Mouse (Mus musculus) midbrain, embryonic 16.5 days (tissue): ENCODE results near the gene Szt2. TPM values are rescaled to one million over a fixed set of nuclear protein-coding genes. Genes with fewer than 3 reads are reported as not detected.

Experiments used
- ATAC-seq: fragments of 200-750 bp; cut with Nextera tagmentation; 2 replicates; pipeline ENCODE4 v1.8.0; 2017; ENCODE audit warnings: moderate TSS enrichment
- H3K27ac ChIP-seq: fragments of 300-500 bp; sonication (generic); 2 replicates; pipeline ENCODE4 v1.5.1; 2014; ENCODE audit warnings: mild to moderate bottlenecking, low read length, mixed read lengths
- H3K27me3 ChIP-seq: fragments of 300-500 bp; sonication (generic); 2 replicates; pipeline ENCODE4 v1.6.1; 2014; ENCODE audit warnings: low read depth, low read length, mixed read lengths; ENCODE audit not compliant: control insufficient read depth, insufficient read depth
- H3K36me3 ChIP-seq: fragments of 300-500 bp; sonication (generic); 2 replicates; pipeline ENCODE4 v1.6.1; 2014; ENCODE audit warnings: mild to moderate bottlenecking, low read length, moderate library complexity, mixed read lengths; ENCODE audit not compliant: control insufficient read depth, insufficient read depth
- H3K4me1 ChIP-seq: fragments of 300-500 bp; sonication (generic); 2 replicates; pipeline ENCODE4 v1.6.1; 2014; ENCODE audit warnings: mild to moderate bottlenecking, low read length, mixed read lengths; ENCODE audit not compliant: control insufficient read depth, insufficient read depth
- H3K4me2 ChIP-seq: fragments of 300-500 bp; sonication (generic); 2 replicates; pipeline ENCODE4 v1.6.1; 2014; ENCODE audit warnings: mild to moderate bottlenecking, low read length, mixed read lengths
- H3K4me3 ChIP-seq: fragments of 300-500 bp; sonication (generic); 2 replicates; pipeline ENCODE4 v1.5.1; 2014; ENCODE audit warnings: low read depth, mild to moderate bottlenecking, low read length, moderate library complexity, mixed read lengths
- H3K9ac ChIP-seq: fragments of 300-500 bp; sonication (generic); 2 replicates; pipeline ENCODE4 v1.6.1; 2014; ENCODE audit warnings: low read depth, low read length, mixed read lengths
- H3K9me3 ChIP-seq: fragments of 300-500 bp; sonication (generic); replicated peaks from 2 replicates; pipeline ENCODE4 v1.6.1; 2014; ENCODE audit warnings: mild to moderate bottlenecking, low read length, mixed read lengths; ENCODE audit not compliant: control insufficient read depth, poor library complexity, severe bottlenecking
- WGBS: fragments of 180-500 bp; shearing (Covaris S2); extraction: QIAGEN DNeasy Blood & Tissue Kit; methylation state at CpG from one replicate; pipeline ENCODE4 v1.1.7; 2014; 5-methylcytosine and 5-hydroxymethylcytosine counted together
- polyA plus RNA-seq: library from polyadenylated mRNA; unstranded; fragments of >200 nt; fragmentation: Nextera tagmentation; extraction: Ambion mirVana; gene quantifications from 2 replicates; pipeline ENCODE4 v1.2.1, GENCODE M21; 2015

Szt2 gene
- polyA plus RNA-seq, result 8.7 and 10.3 TPM in 2 replicates

DNA sequence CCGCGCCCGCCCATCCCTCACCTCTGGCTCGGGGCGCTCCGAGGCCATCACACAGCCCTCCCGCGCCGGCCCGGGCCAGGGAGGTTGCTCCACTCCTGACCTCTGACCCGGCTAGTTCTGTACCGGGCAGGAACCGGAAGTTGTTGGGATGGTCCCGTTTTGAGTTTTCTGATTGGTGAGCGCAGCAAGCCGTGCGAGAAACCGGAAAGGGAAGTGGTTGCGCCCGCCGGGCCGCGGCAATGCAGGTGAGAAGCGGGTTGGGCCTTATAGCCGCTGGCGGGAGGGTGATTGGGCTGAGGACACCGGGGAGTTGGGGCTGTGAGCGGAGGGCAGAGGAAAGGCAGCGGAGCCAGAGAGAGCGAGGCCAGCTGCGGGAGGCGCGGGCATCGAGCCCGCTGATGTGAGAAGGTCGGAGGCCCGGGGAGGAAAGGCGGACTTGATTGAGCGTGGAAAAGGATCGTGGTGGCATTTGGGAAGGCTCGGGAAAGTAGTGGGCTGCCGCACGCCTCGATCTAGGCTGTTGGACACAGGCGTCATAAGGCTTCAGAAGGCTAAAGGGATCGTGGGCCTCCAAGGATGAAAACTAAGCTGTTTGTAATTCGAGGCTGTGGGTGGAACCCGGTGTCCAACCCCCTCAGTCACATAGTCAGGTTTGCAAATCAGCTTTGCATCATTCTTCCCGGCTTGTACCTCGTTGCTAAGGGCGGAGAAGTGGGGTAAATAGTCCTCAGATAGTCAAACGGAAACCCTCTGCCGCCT is at the start of gene Szt2, which contains the start of gene Med8:
TSS of gene Szt2 (minus strand) at position 132 of the 759 bp plus-strand sequence.
TSS of gene Med8 (plus strand) at position 196 of the 759 bp plus-strand sequence.
- Histone ChIP-seq H3K36me3 (peaks cover 17% of the 10 kb centered on the region), H3K4me2 (peak within 1 kb of the TSS; percentile 86), H3K4me3 (peak within 1 kb of the TSS; percentile 96), H3K9me3 (no peaks in the 10 kb centered on the region), H3K4me1 (peaks cover 18% of the 10 kb centered on the region), H3K27me3 (no peaks in the 10 kb centered on the region), H3K27ac (peak within 1 kb of the TSS; percentile 70), H3K9ac (peak within 1 kb of the TSS; percentile 88)
- ATAC-seq, result peak; percentile 95
- WGBS, result under 1% methylated on average over 45 of the region's 53 CpGs

DNA sequence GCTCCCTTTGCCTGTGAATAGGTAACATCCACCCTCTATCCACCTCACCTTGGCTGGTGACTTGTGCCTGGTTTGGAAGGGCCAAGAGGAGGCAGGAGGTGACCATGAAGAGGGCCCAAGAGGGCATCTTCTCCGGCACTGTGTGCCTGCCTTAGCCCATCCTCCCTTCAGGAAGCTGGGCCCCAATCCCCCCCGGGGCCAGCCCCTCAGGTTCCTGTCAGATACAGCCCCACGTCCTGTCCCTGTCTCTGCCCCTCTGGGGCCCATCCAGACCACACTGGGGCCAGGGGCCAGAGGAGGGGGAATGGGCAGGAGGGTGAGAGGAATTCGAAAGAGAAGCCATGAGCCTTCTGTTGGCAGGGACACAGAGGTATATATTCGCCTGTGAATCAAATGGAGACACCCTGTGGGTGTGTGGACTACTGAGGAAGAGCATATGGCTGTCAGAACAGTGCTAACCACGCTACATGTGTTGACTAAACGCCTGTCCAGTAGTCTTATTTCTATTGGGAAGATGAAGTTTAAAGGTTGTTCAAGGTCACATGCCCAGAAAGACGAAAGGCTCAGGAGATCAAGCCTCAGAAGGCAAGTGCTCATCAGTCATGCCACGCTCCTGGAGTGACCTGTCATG is 48.4 kb upstream of the Szt2 start, which contains the start of gene Mpl:
TSS of gene Mpl (minus strand) at position 169 of the 631 bp plus-strand sequence.
- no peak within 1 kb of the TSS for H3K27ac ChIP-seq
- no peak within 1 kb of the TSS for H3K4me3 ChIP-seq
- no peak for ATAC-seq
- no peaks in the 10 kb centered on the region for H3K9me3 ChIP-seq
- no peaks in the 10 kb centered on the region for H3K36me3 ChIP-seq
- 74% methylated on average over 9 of the region's 9 CpGs for WGBS
- no peaks in the 10 kb centered on the region for H3K27me3 ChIP-seq
- H3K9ac ChIP-seq, result no peak within 1 kb of the TSS
- H3K4me1 ChIP-seq, result no peaks in the 10 kb centered on the region
- no peak within 1 kb of the TSS for H3K4me2 ChIP-seq

DNA sequence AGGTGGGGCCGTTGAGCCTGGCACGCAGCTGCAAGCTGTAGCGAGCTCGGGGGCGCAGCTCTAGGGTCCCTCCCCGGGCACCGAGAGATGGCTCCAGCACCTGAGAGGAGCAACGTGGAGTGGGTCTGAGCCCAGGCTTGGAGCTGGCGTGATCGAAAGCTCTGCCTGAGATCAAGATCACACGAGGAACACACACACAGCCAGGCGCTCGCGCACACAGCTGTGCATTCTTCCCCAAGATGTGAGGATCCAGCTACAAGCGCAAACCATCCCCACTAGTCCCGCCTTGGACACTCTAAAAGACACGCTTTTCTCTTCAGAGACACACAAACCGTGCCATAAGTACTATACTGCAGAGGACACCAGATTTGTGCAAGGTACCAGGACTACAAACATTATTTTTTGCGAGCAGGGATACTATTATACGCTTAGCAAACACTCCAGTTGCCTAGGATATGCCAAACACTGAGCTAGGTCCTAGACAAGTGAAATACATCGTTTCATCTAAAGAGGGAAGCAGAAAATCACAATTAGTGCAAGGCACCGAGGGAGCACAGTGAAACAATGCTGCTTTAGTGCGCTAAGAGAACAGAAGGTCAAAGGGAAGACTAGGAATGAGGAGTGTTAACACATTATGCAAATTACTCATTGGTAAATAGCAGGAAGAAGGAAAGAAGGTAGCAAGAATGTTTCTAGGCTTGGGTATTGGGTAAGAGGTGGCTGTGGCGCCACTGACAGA is 37.5 kb upstream of the Szt2 start:
- Histone ChIP-seq H3K9me3 (no peaks in the 10 kb centered on the region), H3K4me3 (peak overlapping the region; percentile 42), H3K4me2 (peak overlapping the region; percentile 81), H3K4me1 (peaks cover 11% of the 10 kb centered on the region; the same call in 1 of the 2 replicates), H3K27ac (no peak overlapping the region), H3K36me3 (no peaks in the 10 kb centered on the region), H3K9ac (peak overlapping the region; percentile 68), H3K27me3 (no peaks in the 10 kb centered on the region)
- no peak; the same call in none of the 2 replicates for ATAC-seq
- WGBS, result 19% methylated on average over 24 of the region's 24 CpGs

DNA sequence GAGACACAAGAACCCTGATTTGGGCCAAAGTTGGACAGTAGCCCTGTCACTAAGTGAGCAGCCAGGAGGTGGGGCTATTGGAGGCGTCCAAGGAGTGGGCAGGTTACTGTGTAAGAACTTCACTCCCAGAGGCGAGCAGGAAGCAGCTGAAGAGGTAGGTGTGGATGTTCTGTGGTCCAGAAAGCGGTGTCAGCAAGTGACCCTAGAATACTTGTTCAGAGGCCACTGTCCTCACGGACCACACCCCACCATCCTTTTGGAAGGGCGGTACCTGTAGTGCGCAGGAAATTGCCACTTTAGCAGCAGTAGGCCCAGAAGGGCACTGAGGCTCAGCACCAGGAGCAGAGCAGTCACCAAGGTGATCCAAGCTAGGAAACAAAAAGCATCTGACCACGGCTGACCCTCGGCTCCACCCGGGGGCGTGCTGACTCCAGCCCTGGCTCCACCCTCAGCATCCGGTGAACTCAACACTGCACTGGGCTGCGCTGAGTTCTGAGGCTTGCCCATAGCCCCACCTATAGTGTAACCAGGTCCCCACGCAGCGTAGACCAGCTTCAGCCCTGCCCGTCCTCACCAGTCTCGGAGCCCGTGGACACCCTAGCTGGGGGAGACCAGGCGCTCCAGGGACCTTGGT is 36.8 kb upstream of the Szt2 start:
- no peaks in the 10 kb centered on the region for H3K36me3 ChIP-seq
- H3K4me3 ChIP-seq, result peak overlapping the region; percentile 42
- H3K27ac ChIP-seq, result no peak overlapping the region
- H3K9ac ChIP-seq, result peak overlapping the region; percentile 68
- peak; percentile 83 for ATAC-seq
- WGBS, result 14% methylated on average over 18 of the region's 18 CpGs
- peak overlapping the region; percentile 81 for H3K4me2 ChIP-seq
- H3K4me1 ChIP-seq, result peaks cover 11% of the 10 kb centered on the region; the same call in 1 of the 2 replicates
- no peaks in the 10 kb centered on the region for H3K9me3 ChIP-seq
- H3K27me3 ChIP-seq, result no peaks in the 10 kb centered on the region

DNA sequence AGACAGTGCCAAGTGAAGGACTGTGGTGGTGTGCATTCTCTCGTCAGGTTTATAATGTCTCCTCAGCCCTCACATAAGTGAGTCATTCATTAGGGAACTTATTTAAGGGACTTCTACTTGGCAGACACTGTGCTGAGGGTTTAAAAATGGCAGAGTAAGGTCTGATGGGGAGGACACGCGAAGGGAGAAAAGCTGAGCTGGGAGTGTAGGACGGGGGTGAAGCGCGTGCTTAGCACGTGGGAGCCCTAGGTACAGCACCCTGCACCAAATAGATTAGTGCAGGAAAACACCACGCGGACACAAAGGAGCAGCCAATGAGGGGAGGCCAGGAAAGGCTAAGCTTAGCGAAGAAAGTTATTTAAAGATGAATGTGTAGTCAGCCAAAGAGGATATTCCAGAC is 36.0 kb upstream of the Szt2 start:
- no peak for ATAC-seq
- WGBS, result 84% methylated on average over 10 of the region's 10 CpGs

DNA sequence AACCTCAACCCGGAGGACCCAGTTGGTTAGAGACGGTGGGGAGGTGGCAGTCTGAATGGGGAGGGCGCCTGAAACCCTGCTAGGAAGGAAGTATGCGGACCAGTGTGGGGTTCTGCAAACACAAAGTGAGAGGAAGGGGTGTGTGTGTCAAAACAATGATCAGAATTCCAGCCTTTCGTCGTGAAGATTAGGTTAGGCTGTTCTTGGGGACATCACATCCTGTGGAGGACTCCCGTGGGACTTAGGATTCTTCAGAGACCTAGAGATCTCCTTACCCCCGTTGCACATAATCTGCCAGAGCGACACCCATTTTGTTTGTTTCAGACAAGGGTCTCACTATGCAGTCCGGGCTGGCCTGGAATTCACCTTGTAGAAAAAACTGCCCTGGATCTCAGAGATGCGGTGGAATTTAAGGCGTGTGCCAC is 28.8 kb upstream of the Szt2 start:
- H3K27me3 ChIP-seq, result no peaks in the 10 kb centered on the region
- peak overlapping the region; percentile 98 for H3K4me2 ChIP-seq
- H3K27ac ChIP-seq, result peak overlapping the region; percentile 81
- 9% methylated on average over 12 of the region's 12 CpGs for WGBS
- peaks cover 7% of the 10 kb centered on the region; the same call in 1 of the 2 replicates for H3K4me1 ChIP-seq
- peak overlapping the region; percentile 52 for H3K4me3 ChIP-seq
- H3K36me3 ChIP-seq, result no peaks in the 10 kb centered on the region
- ATAC-seq, result peak; percentile 18
- peak overlapping the region; percentile 70 for H3K9ac ChIP-seq
- H3K9me3 ChIP-seq, result no peaks in the 10 kb centered on the region

More for the DNA sequence above, 36.0 kb upstream of the Szt2 start:
- no peaks in the 10 kb centered on the region for H3K27me3 ChIP-seq
- no peaks in the 10 kb centered on the region for H3K9me3 ChIP-seq
- no peak overlapping the region for H3K4me2 ChIP-seq
- no peak overlapping the region for H3K9ac ChIP-seq
- no peaks in the 10 kb centered on the region for H3K36me3 ChIP-seq
- no peak overlapping the region for H3K4me3 ChIP-seq
- H3K27ac ChIP-seq, result no peak overlapping the region
- H3K4me1 ChIP-seq, result peaks cover 11% of the 10 kb centered on the region; the same call in 1 of the 2 replicates

DNA sequence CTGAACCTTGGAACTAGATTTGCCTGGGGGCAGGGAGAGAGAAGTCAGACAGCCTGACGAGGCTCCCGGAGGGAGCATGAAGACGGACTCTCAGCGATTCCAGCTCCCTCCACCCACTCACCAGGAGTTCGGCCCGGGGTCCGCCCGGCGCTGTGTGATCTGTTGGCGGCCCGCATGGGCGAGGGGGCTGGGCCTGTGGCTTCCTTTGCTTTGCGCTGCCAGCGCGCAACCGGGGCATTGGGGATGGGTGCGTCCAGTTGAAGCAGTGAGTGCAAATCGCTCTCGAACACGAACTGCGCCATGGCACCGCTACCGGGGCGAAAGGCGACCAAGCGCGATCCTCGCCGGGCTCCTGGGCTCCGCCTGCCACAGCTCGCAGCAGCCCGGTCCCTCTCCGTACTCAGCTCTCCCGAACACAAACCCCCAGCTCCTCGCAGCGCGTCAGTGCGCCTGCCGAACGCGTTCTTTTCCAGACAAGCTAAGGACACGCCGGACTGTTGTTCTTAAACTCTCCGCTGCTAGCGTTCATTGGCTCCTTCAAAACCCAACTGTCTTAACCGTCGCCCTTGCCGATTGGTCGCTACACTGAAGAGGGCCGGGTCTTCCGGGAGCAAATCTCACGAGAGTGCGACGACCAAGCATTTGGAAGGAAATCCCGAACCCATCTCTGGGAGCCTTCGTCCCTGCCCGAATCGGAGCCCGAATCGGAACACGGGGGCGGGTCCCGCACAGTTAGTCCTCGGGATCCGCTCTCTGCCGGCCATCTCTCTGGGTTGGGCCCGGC is 27.9 kb upstream of the Szt2 start, which contains the start of gene Cdc20:
TSS of gene Cdc20 (minus strand) at position 533 of the 784 bp plus-strand sequence.
- peak within 1 kb of the TSS; percentile 52 for H3K4me3 ChIP-seq
- WGBS, result 1% methylated on average over 67 of the region's 67 CpGs
- H3K4me1 ChIP-seq, result peaks cover 7% of the 10 kb centered on the region; the same call in 1 of the 2 replicates
- peak within 1 kb of the TSS; percentile 70 for H3K9ac ChIP-seq
- H3K27ac ChIP-seq, result peak within 1 kb of the TSS; percentile 81
- H3K9me3 ChIP-seq, result no peaks in the 10 kb centered on the region
- H3K27me3 ChIP-seq, result no peaks in the 10 kb centered on the region
- H3K4me2 ChIP-seq, result peak within 1 kb of the TSS; percentile 98
- ATAC-seq, result peak; percentile 96
- H3K36me3 ChIP-seq, result peaks cover 6% of the 10 kb centered on the region; the same call in 1 of the 2 replicates

DNA sequence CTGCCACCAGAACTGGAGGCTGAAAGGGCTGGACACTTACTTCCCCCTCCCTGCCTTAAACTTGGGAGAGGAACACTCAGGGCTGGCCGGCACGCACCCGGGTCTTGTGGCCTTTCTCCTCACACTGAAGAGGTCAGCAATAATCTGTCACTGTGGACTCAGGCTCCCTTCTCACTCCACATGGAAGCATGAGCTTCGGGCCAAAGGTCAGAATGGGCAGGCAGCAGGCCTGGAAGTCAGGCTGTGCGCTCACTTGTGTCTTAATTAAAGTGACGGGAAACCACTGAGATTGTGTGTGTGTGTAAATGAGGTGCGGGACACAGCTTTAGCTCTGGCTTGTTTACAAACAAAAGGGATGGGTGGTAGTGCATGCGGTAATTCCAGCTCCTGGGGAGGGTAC is 23.3 kb upstream of the Szt2 start:
- ATAC-seq, result no peak
- no peak overlapping the region for H3K4me3 ChIP-seq
- no peaks in the 10 kb centered on the region for H3K27me3 ChIP-seq
- H3K4me1 ChIP-seq, result peaks cover 7% of the 10 kb centered on the region
- 71% methylated on average over 8 of the region's 8 CpGs for WGBS
- no peak overlapping the region for H3K27ac ChIP-seq
- H3K36me3 ChIP-seq, result peaks cover 8% of the 10 kb centered on the region; the same call in 1 of the 2 replicates
- no peak overlapping the region for H3K4me2 ChIP-seq
- H3K9me3 ChIP-seq, result no peaks in the 10 kb centered on the region
- H3K9ac ChIP-seq, result no peak overlapping the region
